Mouse (Mus musculus): Measurements from ENCODE around the gene Eif4g3.
"Not testable (repeated sequence)": the region's sequence is repeated elsewhere in the genome, so short reads cannot be mapped to it uniquely, and the experiment has no call there.

The Eif4g3 gene

DNA sequence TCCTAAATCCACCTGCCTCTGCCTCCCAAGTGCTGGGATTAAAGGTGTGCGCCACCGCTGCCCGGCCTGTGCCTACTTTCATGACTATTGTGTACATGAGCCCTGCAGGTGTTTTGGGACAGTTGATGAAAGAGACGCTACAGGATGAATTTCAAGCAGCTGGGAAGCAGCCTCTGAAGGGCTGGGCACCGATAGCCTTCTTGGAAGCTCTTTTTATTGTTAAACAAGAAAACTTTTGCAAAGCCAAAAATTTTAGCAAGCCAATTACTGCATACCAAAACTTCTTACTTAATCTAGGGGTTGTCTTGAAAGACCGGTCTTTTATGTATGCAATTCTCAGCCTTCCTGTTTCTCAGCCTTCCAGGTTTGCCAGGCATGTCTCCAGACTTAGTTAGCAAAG, 36.3 kb downstream of the Eif4g3 start:
- DNase-seq = no peak

DNA sequence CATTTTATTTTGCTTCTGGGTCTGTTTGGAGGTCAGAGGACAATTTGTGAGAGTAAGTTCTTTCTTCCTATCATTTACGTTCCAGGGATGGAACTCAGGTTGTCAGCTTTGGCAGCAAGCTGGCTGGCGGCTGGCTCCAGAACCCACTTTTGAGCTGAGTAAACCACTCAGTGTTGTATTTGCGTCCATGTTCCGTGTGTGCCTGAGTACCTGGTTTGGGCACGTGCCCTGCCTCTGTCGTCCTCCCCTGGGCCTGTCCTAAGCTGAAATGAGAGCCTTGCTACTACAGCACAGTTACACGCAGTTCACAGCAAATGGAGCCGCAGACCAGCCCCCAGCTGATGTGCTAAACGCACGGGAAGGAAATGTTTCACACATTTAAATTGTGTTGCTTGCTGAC, 39.0 kb downstream of the Eif4g3 start:
- no peak for DNase-seq

DNA sequence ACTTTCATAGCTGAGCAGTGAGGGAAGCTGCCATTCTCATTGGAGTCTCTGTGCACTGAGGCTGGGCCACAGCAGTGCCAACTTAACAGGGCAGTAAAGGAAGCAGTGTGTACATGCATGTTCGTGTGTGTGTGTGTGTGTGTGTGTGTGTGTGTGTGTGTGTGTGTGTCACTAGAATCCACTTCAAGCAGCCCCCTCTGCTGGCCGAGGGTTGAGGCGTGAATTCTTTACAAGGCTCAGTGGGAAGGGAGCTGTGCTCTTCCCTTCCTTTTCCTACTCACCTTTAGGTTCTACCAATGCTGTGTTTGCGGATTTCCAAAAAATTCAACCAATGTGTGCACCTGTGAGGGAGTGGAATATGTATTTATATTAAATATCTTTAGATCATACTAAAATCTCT, 41.0 kb downstream of the Eif4g3 start:
- no peak for DNase-seq

DNA sequence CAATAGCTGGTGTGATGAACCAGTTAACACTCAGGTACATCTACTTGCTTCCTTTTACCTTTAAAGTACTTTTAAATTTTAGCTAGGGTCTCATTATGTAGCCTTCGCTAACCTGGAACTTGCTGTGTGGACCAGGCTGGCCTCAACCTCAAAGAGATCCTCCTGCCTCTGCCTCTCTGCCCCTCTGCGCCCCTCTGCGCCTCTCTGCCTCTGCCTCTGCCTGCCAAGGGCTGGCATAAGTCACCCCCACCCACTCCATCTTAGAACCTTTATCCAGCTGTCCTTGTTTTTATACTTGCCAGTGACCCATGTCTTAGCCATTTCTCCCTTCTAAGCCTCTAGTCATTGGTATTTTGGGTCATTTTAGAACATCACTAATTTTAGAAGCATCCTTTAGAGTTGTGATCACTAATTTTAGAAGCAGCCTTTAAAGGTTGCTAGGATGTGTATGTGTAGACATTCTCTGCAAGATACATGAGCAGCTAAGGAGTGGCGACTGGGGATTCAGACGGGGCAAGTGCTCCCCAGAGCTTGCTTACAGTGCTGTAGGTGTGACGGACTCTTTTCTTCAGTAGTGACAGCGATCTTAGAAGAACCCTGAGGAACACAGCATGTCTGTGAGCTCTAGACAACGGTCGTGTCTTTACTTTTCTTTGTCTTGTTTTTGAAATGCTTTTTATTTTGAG, 42.8 kb downstream of the Eif4g3 start:
- no peak for DNase-seq

DNA sequence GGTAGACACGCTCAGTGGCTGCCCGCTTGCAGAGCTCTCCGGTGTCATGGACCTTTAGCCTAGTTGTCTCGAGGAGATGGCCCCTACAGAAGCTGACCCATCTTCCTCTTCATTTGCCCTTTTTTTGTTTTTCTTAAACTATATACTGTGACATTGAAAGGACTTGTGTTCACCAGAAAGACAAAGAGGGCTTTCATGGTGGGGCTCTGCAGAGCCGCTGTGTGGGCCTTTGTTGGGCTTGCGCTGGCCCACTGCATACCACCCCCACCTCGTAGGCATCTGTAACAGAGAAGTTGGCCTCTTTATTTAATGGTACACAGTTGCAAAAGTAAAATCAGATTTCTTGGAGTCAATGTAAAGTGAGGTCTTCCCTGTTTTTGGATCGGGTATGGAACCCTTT, 44.3 kb downstream of the Eif4g3 start:
- no peak for DNase-seq

DNA sequence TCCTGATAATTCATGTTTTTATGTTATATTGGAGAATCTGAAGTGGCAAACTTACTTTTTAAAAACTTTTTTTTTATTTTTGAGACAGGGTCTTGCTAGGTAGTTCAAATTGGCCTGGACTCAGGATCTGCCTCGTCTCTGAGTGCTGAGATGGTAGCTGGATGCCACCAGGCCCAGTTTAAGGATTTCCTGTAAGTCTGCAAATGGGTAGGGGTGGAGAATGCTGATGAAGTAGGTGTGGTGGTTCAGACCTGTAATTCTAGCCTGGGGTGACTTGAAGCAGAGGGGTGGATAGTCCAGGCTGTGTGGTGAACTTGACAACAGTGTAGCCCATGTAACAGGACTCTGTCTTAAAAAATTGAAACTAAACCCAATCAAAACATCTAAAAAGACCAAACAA, 45.1 kb downstream of the Eif4g3 start:
- DNase-seq = no peak

DNA sequence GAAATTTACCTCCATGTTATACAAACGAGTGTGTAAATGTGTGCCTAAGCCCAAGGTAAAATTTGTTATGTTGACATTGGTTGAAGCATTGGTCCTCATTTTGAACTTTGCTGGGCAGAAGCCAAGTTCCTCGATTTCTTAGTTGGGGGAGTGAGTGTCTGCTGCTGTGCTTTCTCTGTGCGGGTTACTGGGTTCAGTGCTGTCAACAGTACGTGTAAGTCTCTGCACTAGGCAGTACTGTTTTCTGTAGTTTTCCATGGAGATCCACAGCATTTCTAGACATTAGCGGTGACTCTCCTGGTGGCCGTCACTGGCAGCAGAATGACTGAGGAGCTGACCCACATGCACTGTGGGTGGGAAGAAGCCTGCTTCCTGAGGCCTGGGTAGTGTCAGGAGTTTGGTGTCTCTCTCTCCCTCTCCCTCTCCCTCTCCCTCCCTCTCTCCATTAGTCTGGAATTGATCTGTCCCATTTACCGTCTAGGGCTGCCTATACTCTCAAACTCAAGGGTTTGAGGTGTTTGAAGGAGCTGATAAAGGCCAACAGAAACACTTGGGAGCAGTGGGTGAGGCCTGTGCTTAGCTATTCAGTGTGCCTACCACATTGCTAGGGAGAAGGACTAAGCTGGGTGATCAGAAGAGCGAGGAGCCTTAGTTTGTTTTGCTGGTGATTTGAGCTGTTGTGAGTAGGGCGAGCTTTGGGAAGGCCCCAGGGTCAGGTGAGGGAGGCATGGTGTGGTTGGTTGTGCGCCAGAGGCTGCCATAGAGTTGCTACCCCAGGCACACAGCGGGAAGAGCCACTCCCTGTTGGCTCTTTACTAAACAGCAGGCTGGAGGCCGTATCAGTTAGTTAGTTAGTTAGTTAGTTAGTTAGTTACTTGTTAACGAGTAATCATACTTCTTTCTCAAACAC, 45.8 kb downstream of the Eif4g3 start:
- peak; percentile 36 for DNase-seq

DNA sequence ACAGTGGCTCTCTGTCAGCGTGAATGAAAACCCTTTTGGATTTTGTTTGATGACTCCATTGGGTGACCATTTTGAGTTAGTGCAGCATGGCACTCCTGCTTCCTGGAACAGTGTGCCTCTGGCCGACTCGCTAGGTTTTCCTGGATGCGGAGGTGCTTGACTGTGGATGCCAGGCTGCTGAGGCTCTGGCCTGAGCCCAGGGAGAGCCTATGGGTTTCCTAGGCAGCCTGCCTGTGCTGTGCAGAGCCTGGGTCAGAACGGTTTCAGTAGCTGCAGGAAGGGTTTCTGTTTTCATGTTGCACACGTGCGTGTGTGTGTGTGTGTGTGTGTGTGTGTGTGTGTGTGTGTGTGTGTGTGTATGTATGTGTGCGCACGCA, 46.4 kb downstream of the Eif4g3 start:
- DNase-seq = no peak

DNA sequence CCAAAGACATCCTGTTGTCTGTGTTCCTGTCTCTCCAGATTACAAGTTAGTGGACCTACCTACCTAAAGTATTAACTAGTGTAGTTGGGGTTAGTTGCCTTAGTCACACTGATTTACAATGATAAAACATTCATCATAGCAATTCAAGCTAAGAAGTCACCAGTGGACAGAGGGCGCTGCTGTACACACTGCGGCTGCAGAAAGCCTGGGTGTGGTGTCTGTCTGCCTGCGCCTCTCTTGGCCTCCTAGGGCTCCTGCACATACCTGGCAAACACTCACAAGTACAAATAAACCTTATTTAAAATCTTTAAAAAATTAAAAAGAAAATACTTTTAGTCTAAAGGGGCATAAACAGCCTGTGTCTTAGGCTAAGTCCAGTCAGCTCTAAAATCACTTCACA, 47.8 kb downstream of the Eif4g3 start:
- peak; percentile 31 for DNase-seq

DNA sequence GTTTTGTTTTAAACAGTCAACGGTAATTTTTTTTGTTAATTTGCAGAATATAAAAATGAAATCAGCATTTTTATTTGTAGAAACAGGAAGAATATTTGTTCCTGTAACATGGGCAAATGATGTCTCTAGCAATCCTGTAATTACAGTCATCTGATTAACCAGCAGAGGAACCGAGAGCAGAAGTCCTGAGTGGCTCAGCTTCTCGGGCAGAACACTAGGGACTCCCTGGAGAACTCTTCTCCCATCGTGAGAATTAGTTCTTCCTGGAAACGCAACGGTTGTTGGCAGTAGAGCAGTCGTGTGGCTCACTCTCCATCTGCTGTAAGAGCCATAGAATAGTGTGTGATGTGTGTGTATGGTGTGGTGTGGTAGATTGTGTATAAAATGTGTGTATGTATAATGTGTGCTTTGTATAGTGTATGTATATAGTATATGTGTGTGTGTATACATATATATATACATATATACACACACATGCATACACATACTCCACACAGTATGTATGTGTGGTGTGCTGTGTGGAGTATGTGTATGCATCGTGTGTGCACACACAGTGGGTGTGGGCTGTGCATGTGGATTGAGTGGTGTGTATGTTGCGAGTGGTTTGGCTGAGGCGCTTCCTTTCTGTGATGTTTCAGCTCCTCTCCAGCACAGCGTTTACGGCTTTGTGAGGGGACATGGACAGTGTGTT, 48.9 kb downstream of the Eif4g3 start:
- no peak for DNase-seq

DNA sequence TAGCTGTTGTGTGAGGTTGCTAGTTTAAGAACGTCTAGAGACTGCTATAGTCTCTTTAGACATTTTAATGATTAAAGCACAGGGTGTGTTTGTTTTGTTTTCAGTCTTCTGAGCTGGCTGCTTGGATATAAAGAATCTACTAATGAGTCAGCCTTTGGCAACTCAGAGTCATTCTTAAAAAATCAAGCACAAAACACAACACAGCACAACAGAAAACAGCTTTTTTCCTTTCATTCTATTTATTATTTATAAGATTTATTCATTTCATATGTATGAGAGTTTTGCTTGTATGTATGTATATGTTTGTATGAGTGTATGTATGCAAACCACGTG, 49.4 kb downstream of the Eif4g3 start:
- no peak for DNase-seq

DNA sequence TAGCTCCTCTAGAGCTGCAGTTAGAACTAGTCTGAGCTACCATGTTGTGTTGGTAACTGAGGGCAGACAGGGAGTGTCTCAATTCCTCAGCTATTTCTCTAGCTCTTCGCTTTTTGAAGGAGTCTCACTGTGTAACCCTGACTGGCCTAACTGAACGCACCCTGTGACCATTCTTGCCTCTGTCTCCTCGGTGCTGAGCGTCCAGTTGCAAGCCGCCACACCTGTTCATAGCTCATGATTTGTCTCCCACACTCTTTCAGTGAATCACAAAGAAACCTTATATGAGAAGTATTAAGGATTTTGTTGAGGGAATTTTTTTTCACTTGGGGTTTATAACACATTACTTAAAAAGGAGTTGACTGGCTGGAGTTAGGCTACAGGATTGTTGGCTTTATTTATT, 49.8 kb downstream of the Eif4g3 start:
- DNase-seq = no peak

DNA sequence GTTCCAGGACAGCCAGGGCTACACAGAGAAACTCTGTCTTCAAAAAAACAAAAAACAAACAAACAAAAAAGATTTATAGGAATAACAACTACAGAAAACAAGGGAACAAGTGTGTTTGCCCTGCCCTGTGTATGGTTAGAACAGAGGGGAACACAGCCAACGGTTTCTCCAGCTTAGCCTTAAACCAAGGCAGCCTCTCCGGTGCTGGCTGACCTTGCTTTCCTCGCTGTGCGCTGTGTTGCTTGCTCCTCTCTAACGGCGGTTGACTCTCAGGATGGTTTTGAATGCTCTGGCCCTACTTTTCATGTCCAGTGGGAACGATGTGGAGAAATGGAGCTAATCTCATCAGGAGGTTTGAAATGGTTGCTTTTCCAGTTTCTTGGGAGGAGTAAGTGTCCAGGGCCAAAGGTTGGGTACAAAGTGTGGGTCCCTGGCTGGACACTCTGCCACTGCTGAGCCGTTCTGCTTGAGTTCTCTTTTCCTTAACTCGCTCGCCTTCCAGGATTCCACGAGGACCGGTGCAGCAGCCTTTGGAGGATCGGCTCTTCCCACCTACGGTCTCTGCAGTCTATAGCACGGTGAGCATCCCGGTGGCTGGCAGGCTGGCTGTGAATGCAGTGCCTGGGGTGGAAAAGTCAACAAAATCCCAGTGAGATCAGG, 52.1 kb downstream of the Eif4g3 start:
- peak; percentile 62 for DNase-seq

DNA sequence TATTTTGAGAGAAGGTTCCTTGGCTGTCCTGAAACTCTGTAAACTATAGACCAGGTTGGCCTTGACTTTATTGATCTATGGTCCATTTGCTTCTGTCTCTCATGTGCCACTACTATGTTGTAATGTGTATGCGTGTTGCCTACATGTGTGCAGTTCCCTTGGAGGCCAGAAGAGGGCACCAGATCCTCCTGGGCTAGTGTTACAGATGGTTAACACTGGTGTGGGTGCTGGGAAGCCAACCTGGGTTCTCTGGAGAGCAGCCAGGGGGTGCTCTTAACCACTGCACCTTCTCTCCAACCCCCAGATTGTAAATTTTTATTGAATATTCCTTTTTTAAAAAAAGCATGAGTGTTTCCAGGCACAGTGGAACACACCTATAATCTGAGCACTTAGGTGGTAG, 53.0 kb downstream of the Eif4g3 start:
- DNase-seq = no peak

DNA sequence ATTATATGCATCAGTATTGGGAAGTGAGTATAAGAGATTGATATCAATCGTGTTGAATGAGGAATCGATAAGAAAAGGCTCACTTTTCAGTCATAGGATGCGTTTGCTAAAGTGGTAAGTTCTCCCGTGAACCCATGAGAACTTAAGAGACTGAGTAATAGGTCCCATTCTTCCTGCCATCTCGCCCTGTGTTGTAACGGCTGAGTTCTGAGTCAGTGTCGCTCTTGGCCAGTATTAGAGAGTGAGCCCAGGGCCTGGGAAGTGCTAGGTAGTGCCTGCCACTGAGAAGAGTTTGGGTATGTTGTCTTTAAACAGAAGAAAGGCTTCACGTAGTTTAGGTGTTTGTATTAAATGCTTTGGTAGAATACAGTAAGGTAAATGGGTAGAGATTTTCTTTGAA, 53.5 kb downstream of the Eif4g3 start:
- DNase-seq = no peak

DNA sequence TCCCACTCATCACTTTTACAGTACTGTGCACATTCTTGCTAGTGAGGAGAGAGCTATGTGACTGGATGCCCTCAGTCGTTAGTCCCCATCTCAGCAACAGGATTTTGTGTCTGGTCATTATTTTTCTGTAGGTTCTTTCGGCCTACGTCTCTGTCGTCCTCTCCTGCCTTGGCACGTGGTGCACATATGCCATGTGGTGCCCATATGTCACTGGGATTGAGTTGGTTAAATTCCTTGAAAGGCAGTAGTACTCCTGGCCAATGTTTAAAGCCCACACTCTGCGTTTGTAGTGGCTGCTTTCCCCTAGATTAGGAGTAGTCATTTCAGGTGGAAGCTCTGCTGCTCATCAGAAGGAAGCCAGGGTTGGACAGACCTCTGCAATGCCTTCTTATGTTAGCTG, 56.7 kb downstream of the Eif4g3 start:
- DNase-seq = no peak

DNA sequence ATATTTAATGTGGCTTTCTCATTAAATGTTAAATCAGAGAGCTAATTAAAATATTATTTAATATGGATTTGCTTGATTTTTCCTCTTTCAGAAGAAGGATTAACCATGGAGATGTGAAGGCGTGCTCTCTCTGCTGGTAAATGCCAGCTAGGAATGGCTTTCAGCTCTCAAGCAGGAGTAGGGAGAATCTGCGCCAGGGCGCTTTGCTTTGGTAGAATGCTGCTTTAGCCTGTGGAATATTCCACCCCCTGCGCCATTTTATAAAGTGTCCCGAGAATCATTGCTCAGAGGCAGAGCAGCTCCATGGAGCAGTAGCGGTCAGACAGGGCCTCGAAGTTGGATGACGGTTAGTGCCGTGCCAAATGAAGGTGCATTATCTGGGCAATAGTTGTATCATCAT, 58.7 kb downstream of the Eif4g3 start:
- DNase-seq = no peak

DNA sequence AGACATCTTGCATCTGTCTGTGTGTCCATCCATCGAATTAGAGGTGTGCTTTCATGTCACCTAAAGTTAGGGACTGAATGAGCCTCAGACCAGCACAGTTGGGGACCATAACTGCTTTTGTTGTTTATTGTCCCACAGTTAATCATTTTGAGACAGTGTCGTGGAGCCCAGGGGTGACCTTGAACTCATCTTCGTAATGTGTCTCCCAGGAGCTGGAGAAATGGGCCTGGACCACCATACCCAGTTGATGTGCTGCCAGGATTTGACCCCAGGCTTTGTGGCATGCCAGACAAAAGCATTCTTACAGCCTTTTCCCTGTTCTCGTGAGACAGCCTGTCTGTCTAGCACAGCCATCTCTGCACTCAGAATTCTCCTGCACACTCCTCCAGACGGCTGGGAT, 63.8 kb downstream of the Eif4g3 start:
- DNase-seq = no peak

DNA sequence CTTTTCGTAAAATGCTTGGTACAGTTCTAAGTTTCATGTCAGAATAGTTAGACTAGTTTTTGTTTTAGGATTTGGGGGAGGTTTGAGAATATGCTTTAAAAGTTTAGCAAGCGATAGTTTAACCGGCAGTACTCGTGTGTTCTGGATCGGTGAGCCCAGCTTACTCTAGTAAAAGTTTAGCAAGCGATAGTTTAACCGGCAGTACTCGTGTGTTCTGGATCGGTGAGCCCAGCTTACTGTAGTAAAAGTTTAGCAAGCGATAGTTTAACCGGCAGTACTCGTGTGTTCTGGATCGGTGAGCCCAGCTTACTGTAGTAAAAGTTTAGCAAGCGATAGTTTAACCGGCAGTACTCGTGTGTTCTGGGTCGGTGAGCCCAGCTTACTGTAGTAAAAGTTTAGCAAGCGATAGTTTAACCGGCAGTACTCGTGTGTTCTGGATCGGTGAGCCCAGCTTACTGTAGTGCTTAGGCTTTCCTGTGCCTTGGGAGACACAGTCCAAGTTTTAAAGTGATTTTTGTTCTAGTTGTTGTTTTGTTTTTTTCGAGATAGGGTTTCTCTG, 64.5 kb downstream of the Eif4g3 start:
- DNase-seq = not testable (repeated sequence)

DNA sequence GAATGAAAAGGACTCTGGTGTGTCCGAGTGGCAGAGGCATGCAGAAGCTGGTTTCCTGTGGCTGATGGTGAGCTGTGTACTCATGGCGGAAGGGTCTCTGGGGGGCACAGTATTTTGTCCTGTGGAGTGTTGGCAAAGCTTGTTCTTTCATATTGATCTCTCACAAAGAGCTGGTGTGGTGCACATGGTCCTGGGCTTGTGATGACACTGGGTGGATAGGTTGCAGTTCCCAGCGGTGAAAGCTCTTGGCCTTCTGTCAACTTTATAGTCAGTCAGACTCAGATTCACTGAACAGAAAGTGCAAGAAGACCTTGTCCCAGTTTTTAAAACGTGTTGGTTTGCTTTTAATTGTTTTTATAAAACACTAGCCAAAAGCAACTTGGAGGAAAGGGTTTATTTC, 68.3 kb downstream of the Eif4g3 start:
- DNase-seq = no peak

DNA sequence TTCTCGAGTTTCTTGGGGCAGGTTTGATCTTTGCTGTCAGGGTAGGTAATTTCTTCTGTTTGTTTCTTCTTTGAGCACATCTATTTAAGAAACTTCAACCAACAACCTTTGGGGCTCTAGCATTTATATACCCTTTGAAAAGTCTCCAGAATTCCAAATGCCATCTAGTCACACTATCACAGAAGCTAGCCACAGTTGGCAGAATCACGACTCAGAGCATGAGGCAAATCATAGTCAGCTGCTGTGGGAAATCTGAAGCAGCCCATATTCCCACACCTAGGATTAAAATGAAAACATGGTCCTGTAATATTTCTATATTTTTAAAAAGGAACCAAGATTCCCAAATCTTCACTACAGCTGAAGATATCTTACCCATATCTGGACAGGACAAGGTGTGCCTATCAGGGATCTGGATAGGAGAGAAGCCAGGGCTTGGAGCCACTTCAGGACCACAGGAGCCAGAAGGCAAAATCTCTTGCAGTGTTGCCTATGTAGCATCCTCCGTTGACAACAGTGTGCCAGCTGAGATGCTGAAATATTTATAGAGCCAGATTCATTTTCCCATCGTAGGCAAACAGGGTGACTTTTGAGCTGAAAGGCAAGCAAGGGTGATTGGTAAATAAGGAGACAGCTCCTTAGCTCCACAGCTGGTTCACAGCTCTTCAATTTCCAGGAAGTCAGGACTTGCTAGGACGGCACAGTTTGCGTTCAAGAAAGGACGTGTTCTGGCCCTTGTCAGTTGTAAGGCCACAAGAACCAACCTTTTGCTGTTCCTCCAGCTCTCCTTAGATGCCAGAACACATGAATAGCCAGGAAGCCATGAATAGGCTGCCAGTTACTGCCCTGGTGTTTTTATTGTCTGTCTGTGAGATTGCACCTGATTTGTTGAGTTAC, 70.8 kb downstream of the Eif4g3 start:
- DNase-seq = no peak

Measured in kidney, postnatal 10 days (tissue).